Mouse (Mus musculus): ENCODE measurements around the gene Auts2. TPM values are rescaled to one million over a fixed set of nuclear protein-coding genes. Genes with fewer than 3 reads are reported as not detected.

The Auts2 gene
- total RNA-seq, 2 experiments from 2014 or later, result 19.4 to 30.5 TPM

- DNase-seq, result no peak
- intact Hi-C loops (cut with DNase I; ENCODE audit: low total_unique reads), result no loop called here
These were observed 840.2 kb downstream of the Auts2 start for GRCm38 (mm10) chr5:131702840-131703392.

- intact Hi-C loops (cut with DNase I; ENCODE audit: low total_unique reads), result no loop called here
- no peak for DNase-seq
These were observed 844.2 kb downstream of the Auts2 start for GRCm38 (mm10) chr5:131698900-131699299.

GRCm38 (mm10) chr5:131690781-131691180, 852.4 kb downstream of the Auts2 start:
- intact Hi-C loops (cut with DNase I; ENCODE audit: low total_unique reads), result no loop called here
- DNase-seq, result peak; percentile 35

- intact Hi-C loops (cut with DNase I; ENCODE audit: low total_unique reads), result no loop called here
- no peak for DNase-seq
These were observed 856.1 kb downstream of the Auts2 start for GRCm38 (mm10) chr5:131686956-131687618.

- DNase-seq, result no peak
- intact Hi-C loops (cut with DNase I; ENCODE audit: low total_unique reads), result no loop called here
These were observed 862.9 kb downstream of the Auts2 start for GRCm38 (mm10) chr5:131680127-131680845.

- DNase-seq, result no peak
- intact Hi-C loops (cut with DNase I; ENCODE audit: low total_unique reads), result no loop called here
These were observed 863.6 kb downstream of the Auts2 start for GRCm38 (mm10) chr5:131679523-131679922.

GRCm38 (mm10) chr5:131677518-131677917, 865.6 kb downstream of the Auts2 start:
- intact Hi-C loops (cut with DNase I; ENCODE audit: low total_unique reads), result no loop called here
- DNase-seq, result no peak

GRCm38 (mm10) chr5:131673696-131674095, 869.4 kb downstream of the Auts2 start:
- intact Hi-C loops (cut with DNase I; ENCODE audit: low total_unique reads), result no loop called here
- DNase-seq, result peak; percentile 25

GRCm38 (mm10) chr5:131665068-131665467, 878.1 kb downstream of the Auts2 start:
- intact Hi-C loops (cut with DNase I; ENCODE audit: low total_unique reads), result no loop called here
- DNase-seq, result no peak

GRCm38 (mm10) chr5:131664657-131665056, 878.5 kb downstream of the Auts2 start:
- intact Hi-C loops (cut with DNase I; ENCODE audit: low total_unique reads), result no loop called here
- DNase-seq, result no peak

- peak; percentile 49 for DNase-seq
- intact Hi-C loops (cut with DNase I; ENCODE audit: low total_unique reads), result no loop called here
These were observed 880.5 kb downstream of the Auts2 start for GRCm38 (mm10) chr5:131662657-131663056.

- intact Hi-C loops (cut with DNase I; ENCODE audit: low total_unique reads), result no loop called here
These were observed 884.2 kb downstream of the Auts2 start for GRCm38 (mm10) chr5:131658822-131659515.

GRCm38 (mm10) chr5:131654206-131654605, 888.9 kb downstream of the Auts2 start:
- DNase-seq, result no peak
- intact Hi-C loops (cut with DNase I; ENCODE audit: low total_unique reads), result no loop called here

More at GRCm38 (mm10) chr5:131658822-131659515, 884.2 kb downstream of the Auts2 start:
- DNase-seq, result no peak

GRCm38 (mm10) chr5:131650381-131650891, 892.7 kb downstream of the Auts2 start:
- intact Hi-C loops (cut with DNase I; ENCODE audit: low total_unique reads), result no loop called here
- no peak for DNase-seq

- intact Hi-C loops (cut with DNase I; ENCODE audit: low total_unique reads), result no loop called here
- peak; percentile 53 for DNase-seq
These were observed 895.4 kb downstream of the Auts2 start for GRCm38 (mm10) chr5:131647683-131648119.

GRCm38 (mm10) chr5:131647104-131647682, 896.0 kb downstream of the Auts2 start:
- intact Hi-C loops (cut with DNase I; ENCODE audit: low total_unique reads), result no loop called here

GRCm38 (mm10) chr5:131646192-131646775, 896.9 kb downstream of the Auts2 start:
- intact Hi-C loops (cut with DNase I; ENCODE audit: low total_unique reads), result no loop called here
- no peak for DNase-seq

More at GRCm38 (mm10) chr5:131647104-131647682, 896.0 kb downstream of the Auts2 start:
- DNase-seq, result no peak

GRCm38 (mm10) chr5:131645341-131646191, 897.6 kb downstream of the Auts2 start:
- no peak for DNase-seq
- intact Hi-C loops (cut with DNase I; ENCODE audit: low total_unique reads), result no loop called here
